Mouse (Mus musculus) urinary bladder, postnatal 4 days (tissue): ENCODE measurements around the gene Megf6.

Source experiments
- DNase-seq, 2 experiments: peaks; one replicate each; pipeline ENCODE4 v3.0.0; 2021 to 2022; ENCODE audit warnings: low spot score in 2 of 2

Megf6 gene

GRCm38 (mm10) chr4:154249316-154249715, 78.8 kb downstream of the Megf6 start:
- no peak for DNase-seq

GRCm38 (mm10) chr4:154252537-154253255, 82.2 kb downstream of the Megf6 start:
- no peak for DNase-seq

- DNase-seq: no peak
Observed at GRCm38 (mm10) chr4:154260755-154261154, 90.2 kb downstream of the Megf6 start.

GRCm38 (mm10) chr4:154262071-154262470, 91.5 kb downstream of the Megf6 start:
- no peak for DNase-seq

- DNase-seq: no peak
Observed at GRCm38 (mm10) chr4:154267511-154267910, 97.0 kb downstream of the Megf6 start.

- DNase-seq: peak in 1 of 2 experiments; percentile 68
Observed at GRCm38 (mm10) chr4:154269520-154269919, 99.0 kb downstream of the Megf6 start.

- no peak for DNase-seq
Observed at GRCm38 (mm10) chr4:154273000-154273399, 102.5 kb downstream of the Megf6 start.

- DNase-seq: no peak
Observed at GRCm38 (mm10) chr4:154279481-154279880, 109.0 kb downstream of the Megf6 start.

GRCm38 (mm10) chr4:154283671-154284070, 113.1 kb downstream of the Megf6 start:
- DNase-seq: no peak

- no peak for DNase-seq
Observed at GRCm38 (mm10) chr4:154293735-154294201, 123.2 kb downstream of the Megf6 start.

GRCm38 (mm10) chr4:154294262-154294731, 123.8 kb downstream of the Megf6 start:
- no peak for DNase-seq

GRCm38 (mm10) chr4:154297761-154298160, 127.2 kb downstream of the Megf6 start:
- no peak for DNase-seq

- DNase-seq: peak in 1 of 2 experiments; percentile 51
Observed at GRCm38 (mm10) chr4:154299541-154300271, 129.2 kb downstream of the Megf6 start.

GRCm38 (mm10) chr4:154301466-154301881, 130.9 kb downstream of the Megf6 start, which contains the start of gene Arhgef16:
Gene Arhgef16, minus strand, starts transcription at chr4:154301676.
- DNase-seq: no peak

- DNase-seq: no peak
Observed at GRCm38 (mm10) chr4:154309131-154309530, 138.6 kb downstream of the Megf6 start.

GRCm38 (mm10) chr4:154310576-154311262, 140.2 kb downstream of the Megf6 start:
- no peak for DNase-seq

GRCm38 (mm10) chr4:154312143-154312812, 141.7 kb downstream of the Megf6 start:
- no peak for DNase-seq

GRCm38 (mm10) chr4:154312935-154313621, 142.5 kb downstream of the Megf6 start:
- no peak for DNase-seq

- DNase-seq: no peak
Observed at GRCm38 (mm10) chr4:154313622-154313967, 143.1 kb downstream of the Megf6 start.
